ENCODE assay signal across 11 mouse cellular contexts in genomic region chr12:110189329-110189642, GRCm38 (mm10).
A peak's percentile ranks its signal among the peaks of the same experiment; 100 is the strongest.
DNase-seq lines count a peak whose midpoint lies in the region; ATAC-seq and TF ChIP-seq lines count a peak whose summit lies in the region.
"Had no signal": no experiment of that assay in that cellular context is flagged by ENCODE, and none has a peak within 500 bp of the region (broad histone marks: within the 10 kb centered on the region; RNA-seq: fewer than 3 reads in every experiment).

No protein-coding gene starts in this region.

- DNase-seq in kidney, adult 11 months, result no peak
- DNase-seq in forebrain, embryonic 11.5 days (ENCODE audit: low spot score), result peak; percentile 62
- DNase-seq in kidney, postnatal 0 days (ENCODE audit: low spot score), result no peak
- no peak for DNase-seq in thymus, adult 18-20 months
- no peak for DNase-seq in left cerebral cortex, postnatal 4 days
- no peak for DNase-seq in lung, postnatal 10 days
- DNase-seq: heart, postnatal 4 days; right cerebral cortex, adult 18-20 months had no signal

- peak overlapping the region; percentile 56 for H3K4me2 ChIP-seq in kidney, embryonic 15.5 days
- H3K4me2 ChIP-seq in forebrain, embryonic 11.5 days (ENCODE audit: low read depth, low read length, severe bottlenecking), result peak overlapping the region; percentile 56
- H3K4me2 ChIP-seq in kidney, postnatal 0 days (ENCODE audit: low read length), result peak overlapping the region; percentile 32
- peak overlapping the region; percentile 48 for H3K4me2 ChIP-seq in neural tube, embryonic 15.5 days

- H3K27ac ChIP-seq in kidney, embryonic 15.5 days, result no peak overlapping the region
- H3K27ac ChIP-seq in forebrain, embryonic 11.5 days (ENCODE audit: low read depth, low read length), result peak overlapping the region; percentile 93
- no peak overlapping the region for H3K27ac ChIP-seq in kidney, postnatal 0 days
- H3K27ac ChIP-seq in neural tube, embryonic 15.5 days (replicated peaks), result no peak overlapping the region
- H3K27ac ChIP-seq: liver, embryonic 14.5 days had no signal

- H3K27me3 ChIP-seq in kidney, embryonic 15.5 days, result peaks cover 83% of the 10 kb centered on the region
- H3K27me3 ChIP-seq in forebrain, embryonic 11.5 days (ENCODE audit: control insufficient read depth, insufficient read depth, low read length), result peaks cover 37% of the 10 kb centered on the region
- peaks cover 52% of the 10 kb centered on the region for H3K27me3 ChIP-seq in kidney, postnatal 0 days (ENCODE audit: insufficient read depth, low read length)
- peaks cover 66% of the 10 kb centered on the region for H3K27me3 ChIP-seq in neural tube, embryonic 15.5 days (replicated peaks)

- no peaks in the 10 kb centered on the region for H3K9me3 ChIP-seq in kidney, embryonic 15.5 days (replicated peaks)
- H3K9me3 ChIP-seq in forebrain, embryonic 11.5 days (ENCODE audit: control insufficient read depth, low read length), result no peaks in the 10 kb centered on the region
- no peaks in the 10 kb centered on the region for H3K9me3 ChIP-seq in kidney, postnatal 0 days (replicated peaks; ENCODE audit: low read length)
- H3K9me3 ChIP-seq in neural tube, embryonic 15.5 days (replicated peaks), result no peaks in the 10 kb centered on the region

- ATAC-seq in kidney, embryonic 15.5 days (replicated peaks; ENCODE audit: low FRiP score), result 0 out of 2 replicates have a peak, but pooled peaks have one; percentile 37
- no peak for ATAC-seq in forebrain, embryonic 11.5 days (replicated peaks; ENCODE audit: low FRiP score)
- ATAC-seq in kidney, postnatal 0 days (replicated peaks; ENCODE audit: low FRiP score, low read depth), result no peak
- no peak for ATAC-seq in neural tube, embryonic 15.5 days (ENCODE audit: low FRiP score)

- H3K4me3 ChIP-seq in kidney, embryonic 15.5 days (replicated peaks), result peak overlapping the region; percentile 33
- peak overlapping the region; percentile 42 for H3K4me3 ChIP-seq in forebrain, embryonic 11.5 days (ENCODE audit: low read depth, low read length)
- H3K4me3 ChIP-seq in kidney, postnatal 0 days (replicated peaks; ENCODE audit: low read depth, low read length), result 0 out of 2 replicates have a peak overlapping the region, but pooled peaks have one; percentile 13
- peak overlapping the region; percentile 18 for H3K4me3 ChIP-seq in neural tube, embryonic 15.5 days (replicated peaks)

- intact Hi-C loops in left cerebral cortex, postnatal 4 days (cut with DNase I), result no loop called here

- no peaks in the 10 kb centered on the region for H3K36me3 ChIP-seq in kidney, embryonic 15.5 days
- H3K36me3 ChIP-seq in forebrain, embryonic 11.5 days (ENCODE audit: control insufficient read depth, insufficient read depth, low read length), result no peaks in the 10 kb centered on the region
- no peaks in the 10 kb centered on the region for H3K36me3 ChIP-seq in kidney, postnatal 0 days (ENCODE audit: insufficient read depth, low read length)
- no peaks in the 10 kb centered on the region for H3K36me3 ChIP-seq in neural tube, embryonic 15.5 days

- H3K9ac ChIP-seq in kidney, embryonic 15.5 days, result no peak overlapping the region
- H3K9ac ChIP-seq in forebrain, embryonic 11.5 days (ENCODE audit: low read length), result peak overlapping the region; percentile 72
- H3K9ac ChIP-seq in kidney, postnatal 0 days (ENCODE audit: low read depth, low read length), result no peak overlapping the region
- H3K9ac ChIP-seq in neural tube, embryonic 15.5 days (replicated peaks), result no peak overlapping the region
- H3K9ac ChIP-seq: liver, embryonic 14.5 days had no signal

- WGBS in kidney, embryonic 15.5 days, result under 1% methylated on average over 19 of the region's 19 CpGs
- under 1% methylated on average over 19 of the region's 19 CpGs for WGBS in forebrain, embryonic 11.5 days
- WGBS in kidney, postnatal 0 days, result 1% methylated on average over 19 of the region's 19 CpGs
- WGBS in neural tube, embryonic 15.5 days, result 1% methylated on average over 19 of the region's 19 CpGs

- H3K4me1 ChIP-seq in kidney, embryonic 15.5 days, result peaks cover 25% of the 10 kb centered on the region
- H3K4me1 ChIP-seq in forebrain, embryonic 11.5 days (replicated peaks; ENCODE audit: control insufficient read depth, insufficient read depth, low read length), result peaks cover 24% of the 10 kb centered on the region; the same call in 1 of the 2 replicates
- H3K4me1 ChIP-seq in kidney, postnatal 0 days (replicated peaks; ENCODE audit: insufficient read depth, low read length), result peaks cover 16% of the 10 kb centered on the region
- peaks cover 23% of the 10 kb centered on the region for H3K4me1 ChIP-seq in neural tube, embryonic 15.5 days

- TF ChIP-seq CTCF in kidney, postnatal 0 days (IDR thresholded peaks at IDR 0.05; ENCODE audit: low read depth), result no peak
